In the genomic region with DNA sequence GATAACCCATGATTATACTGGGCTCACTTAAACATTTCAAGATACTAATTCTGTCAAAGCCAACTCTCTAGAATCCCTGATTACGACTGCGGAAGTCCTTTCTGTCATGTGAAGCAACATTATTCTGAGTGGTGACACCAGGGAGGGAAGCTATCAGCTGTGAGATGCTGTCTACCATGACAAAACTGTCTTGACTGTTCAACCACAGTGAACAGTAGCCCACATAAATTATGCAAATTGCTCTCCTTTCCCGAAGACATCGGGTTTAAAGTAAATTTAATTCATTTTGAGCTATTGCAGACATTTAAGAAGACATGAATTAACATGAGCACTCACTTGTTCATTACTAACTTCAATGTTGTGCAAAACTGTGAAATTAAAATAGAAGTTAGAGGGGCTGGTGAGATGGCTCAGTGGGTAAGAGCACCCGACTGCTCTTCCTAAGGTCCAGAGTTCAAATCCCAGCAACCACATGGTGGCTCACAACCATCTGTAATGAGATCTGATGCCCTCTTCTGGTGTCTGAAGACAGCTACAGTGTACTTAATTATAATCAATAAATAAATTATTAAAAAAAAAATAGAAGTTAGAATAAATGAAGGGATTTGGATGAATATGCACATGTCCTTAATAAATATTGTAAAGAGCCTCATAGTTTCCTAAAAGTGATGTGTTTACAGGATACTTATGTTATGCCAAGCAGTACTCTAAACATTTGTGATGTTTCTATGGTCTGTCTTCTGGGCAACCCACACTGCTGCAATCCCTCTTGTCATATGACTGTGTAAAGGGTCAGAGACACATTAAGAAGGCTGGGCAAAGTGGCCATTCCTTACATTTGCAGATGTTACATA, we compare ENCODE assay signal across 20 mouse cellular contexts.
DNase-seq lines count a peak whose midpoint lies in the region; ATAC-seq and TF ChIP-seq lines count a peak whose summit lies in the region.
"Had no signal": no experiment of that assay in that cellular context is flagged by ENCODE, and none has a peak within 500 bp of the region (broad histone marks: within the 10 kb centered on the region; RNA-seq: fewer than 3 reads in every experiment).

No protein-coding gene starts in this region.

- no peak overlapping the region for H3K4me2 ChIP-seq in forebrain, embryonic 13.5 days
- H3K4me2 ChIP-seq in lung, embryonic 15.5 days: no peak overlapping the region
- no peak overlapping the region for H3K4me2 ChIP-seq in forebrain, postnatal 0 days (ENCODE audit: low read depth)
- no peak overlapping the region for H3K4me2 ChIP-seq in midbrain, postnatal 0 days (ENCODE audit: low read depth, low read length, poor library complexity, severe bottlenecking)
- H3K4me2 ChIP-seq: heart, embryonic 11.5 days; liver, embryonic 15.5 days; neural tube, embryonic 15.5 days had no signal

- H3K27ac ChIP-seq in forebrain, embryonic 13.5 days: no peak overlapping the region
- H3K27ac ChIP-seq in forebrain, embryonic 10.5 days: no peak overlapping the region
- no peak overlapping the region for H3K27ac ChIP-seq in lung, embryonic 15.5 days
- no peak overlapping the region for H3K27ac ChIP-seq in forebrain, postnatal 0 days (ENCODE audit: low read depth, low read length)
- H3K27ac ChIP-seq in midbrain, postnatal 0 days (ENCODE audit: low read depth, low read length): no peak overlapping the region
- H3K27ac ChIP-seq: liver, embryonic 15.5 days; macrophage; neural tube, embryonic 15.5 days had no signal

- DNase-seq in forebrain, embryonic 10.5 days (ENCODE audit: extremely low spot score, low spot score): no peak
- DNase-seq in lung, postnatal 10 days: no peak
- DNase-seq in forebrain, postnatal 0 days: peak; percentile 38
- peak; percentile 13 for DNase-seq in midbrain, postnatal 0 days (ENCODE audit: low spot score)
- DNase-seq in layer of hippocampus, postnatal 36 days: no peak
- no peak for DNase-seq in right cerebral cortex, adult 2 months (ENCODE audit: low spot score in 2 of 2)
- DNase-seq: adrenal gland, adult 2 months; cerebellum, adult 11-12 months; heart, postnatal 36 days; thymus, adult 18-20 months had no signal

- H3K9me3 ChIP-seq in forebrain, embryonic 13.5 days (replicated peaks): no peaks in the 10 kb centered on the region
- H3K9me3 ChIP-seq in forebrain, embryonic 10.5 days: no peaks in the 10 kb centered on the region
- H3K9me3 ChIP-seq in lung, embryonic 15.5 days: no peaks in the 10 kb centered on the region
- no peaks in the 10 kb centered on the region for H3K9me3 ChIP-seq in forebrain, postnatal 0 days (ENCODE audit: low read length)
- no peaks in the 10 kb centered on the region for H3K9me3 ChIP-seq in midbrain, postnatal 0 days (ENCODE audit: low read length)
- H3K9me3 ChIP-seq: liver, embryonic 15.5 days; neural tube, embryonic 15.5 days had no signal

- no peak overlapping the region for H3K4me3 ChIP-seq in forebrain, embryonic 13.5 days
- no peak overlapping the region for H3K4me3 ChIP-seq in forebrain, embryonic 10.5 days
- H3K4me3 ChIP-seq in lung, embryonic 15.5 days: no peak overlapping the region
- H3K4me3 ChIP-seq in forebrain, postnatal 0 days (ENCODE audit: low read depth, low read length): no peak overlapping the region
- no peak overlapping the region for H3K4me3 ChIP-seq in midbrain, postnatal 0 days (ENCODE audit: low read depth, low read length)
- H3K4me3 ChIP-seq: erythroblast, embryonic 14.5 days; layer of hippocampus, adult 2 months; liver, embryonic 15.5 days; neural tube, embryonic 15.5 days had no signal

- no peak overlapping the region for H3K9ac ChIP-seq in forebrain, embryonic 13.5 days
- no peak overlapping the region for H3K9ac ChIP-seq in lung, embryonic 15.5 days
- no peak overlapping the region for H3K9ac ChIP-seq in forebrain, postnatal 0 days
- H3K9ac ChIP-seq in midbrain, postnatal 0 days (replicated peaks; ENCODE audit: low read length, poor library complexity, severe bottlenecking): no peak overlapping the region
- H3K9ac ChIP-seq: liver, embryonic 15.5 days; neural tube, embryonic 15.5 days had no signal

- H3K36me3 ChIP-seq in forebrain, embryonic 13.5 days (ENCODE audit: poor library complexity, severe bottlenecking): no peaks in the 10 kb centered on the region
- no peaks in the 10 kb centered on the region for H3K36me3 ChIP-seq in forebrain, embryonic 10.5 days (replicated peaks)
- H3K36me3 ChIP-seq in lung, embryonic 15.5 days: no peaks in the 10 kb centered on the region
- no peaks in the 10 kb centered on the region for H3K36me3 ChIP-seq in forebrain, postnatal 0 days (ENCODE audit: insufficient read depth)
- no peaks in the 10 kb centered on the region for H3K36me3 ChIP-seq in midbrain, postnatal 0 days (ENCODE audit: insufficient read depth, low read length)
- H3K36me3 ChIP-seq: liver, embryonic 15.5 days; neural tube, embryonic 15.5 days had no signal

- 70% methylated on average over 5 of the region's 5 CpGs for WGBS in forebrain, embryonic 13.5 days
- WGBS in forebrain, embryonic 10.5 days: 93% methylated on average over 5 of the region's 5 CpGs
- WGBS in lung, embryonic 15.5 days: 85% methylated on average over 5 of the region's 5 CpGs
- 37% methylated on average over 5 of the region's 5 CpGs for WGBS in forebrain, postnatal 0 days
- 32% methylated on average over 5 of the region's 5 CpGs for WGBS in midbrain, postnatal 0 days

- ATAC-seq in forebrain, embryonic 13.5 days: peak; percentile 88
- ATAC-seq in lung, embryonic 15.5 days (ENCODE audit: borderline replicate concordance, extremely low read depth, low FRiP score, low TSS enrichment): 0 out of 2 replicates have a peak, but pooled peaks have one; percentile 27
- ATAC-seq in forebrain, postnatal 0 days: peak; percentile 89
- no peak for ATAC-seq in midbrain, postnatal 0 days (ENCODE audit: low FRiP score)
- ATAC-seq: intestine, embryonic 16.5 days had no signal

- TF ChIP-seq CTCF in forebrain, postnatal 0 days (IDR thresholded peaks at IDR 0.05; ENCODE audit: low read depth): no peak
- no peak for TF ChIP-seq CTCF in midbrain, postnatal 0 days (IDR thresholded peaks at IDR 0.05)

- H3K4me1 ChIP-seq in forebrain, embryonic 13.5 days: peaks cover 26% of the 10 kb centered on the region
- H3K4me1 ChIP-seq in forebrain, embryonic 10.5 days: peaks cover 17% of the 10 kb centered on the region
- H3K4me1 ChIP-seq in lung, embryonic 15.5 days: peaks cover 12% of the 10 kb centered on the region
- H3K4me1 ChIP-seq in forebrain, postnatal 0 days (ENCODE audit: insufficient read depth): peaks cover 3% of the 10 kb centered on the region; the same call in 1 of the 2 replicates
- no peaks in the 10 kb centered on the region for H3K4me1 ChIP-seq in midbrain, postnatal 0 days (ENCODE audit: insufficient read depth, low read length)
- H3K4me1 ChIP-seq: liver, embryonic 15.5 days had no signal

- H3K27me3 ChIP-seq in forebrain, embryonic 13.5 days: no peaks in the 10 kb centered on the region
- no peaks in the 10 kb centered on the region for H3K27me3 ChIP-seq in forebrain, embryonic 10.5 days (ENCODE audit: poor library complexity, severe bottlenecking)
- no peaks in the 10 kb centered on the region for H3K27me3 ChIP-seq in lung, embryonic 15.5 days
- no peaks in the 10 kb centered on the region for H3K27me3 ChIP-seq in forebrain, postnatal 0 days (ENCODE audit: insufficient read depth, low read length)
- no peaks in the 10 kb centered on the region for H3K27me3 ChIP-seq in midbrain, postnatal 0 days (ENCODE audit: insufficient read depth, low read length)
- H3K27me3 ChIP-seq: CH12.LX; liver, embryonic 15.5 days; neural tube, embryonic 15.5 days had no signal

Comparison
In these comparisons a context has a peak if more than half of its experiments do, and no peak if none do; other contexts are left out.
1. DNase-seq: peak in forebrain, postnatal 0 days (single experiment) and midbrain, postnatal 0 days (single experiment); none in forebrain, embryonic 10.5 days (single experiment), lung, postnatal 10 days (single experiment), layer of hippocampus, postnatal 36 days (0 of 2) and right cerebral cortex, adult 2 months (0 of 2).